Mouse (Mus musculus) small intestine, adult 2 months (tissue): ENCODE measurements at regions not wholly inside any gene's neighbourhood (a gene's known extent, or its start where the extent isn't known, plus 50 kb on each side); places are given as distances from the start of the nearest gene placed in this dataset.

Experiments
- H3K27ac ChIP-seq: fragments of 200-500 bp; 2 replicates; pipeline ENCODE4 v1.5.1; 2012; ENCODE audit warnings: low read depth, low read length, control low read depth, inconsistent platforms; ENCODE audit not compliant: insufficient read depth
- H3K27me3 ChIP-seq: fragments of 200-500 bp; 2 replicates; pipeline ENCODE4 v1.6.1; 2012; ENCODE audit warnings: mild to moderate bottlenecking, moderate library complexity, low read length, inconsistent platforms; ENCODE audit not compliant: control insufficient read depth, insufficient read depth
- H3K36me3 ChIP-seq: fragments of 200-500 bp; 2 replicates; pipeline ENCODE4 v1.6.1; 2012; ENCODE audit warnings: mild to moderate bottlenecking, low read length, control low read depth, inconsistent platforms; ENCODE audit not compliant: control insufficient read depth, insufficient read depth
- H3K4me1 ChIP-seq: fragments of 200-500 bp; 2 replicates; pipeline ENCODE4 v1.6.1; 2012; ENCODE audit warnings: low read length, inconsistent platforms, mixed read lengths; ENCODE audit not compliant: control insufficient read depth, insufficient read depth, insufficient read length
- H3K4me3 ChIP-seq: fragments of 200-500 bp; 2 replicates; pipeline ENCODE4 v1.5.1; 2012; ENCODE audit warnings: low read depth, mild to moderate bottlenecking, control low read depth, inconsistent platforms, low read length, moderate library complexity
- CTCF ChIP-seq: fragments of 200-500 bp; IDR thresholded peaks from 2 replicates; pipeline ENCODE4 v1.5.1; 2012; ENCODE audit warnings: low read depth, mild to moderate bottlenecking, control low read depth, inconsistent platforms, low read length, moderate library complexity, mixed read lengths; ENCODE audit not compliant: insufficient replicate concordance, insufficient read length; ENCODE audit errors: extremely low read depth
- POLR2A ChIP-seq: fragments of 200-500 bp; IDR thresholded peaks from 2 replicates; pipeline ENCODE4 v1.6.1; 2012; ENCODE audit warnings: low read depth, mild to moderate bottlenecking, control low read depth, inconsistent platforms, low read length, moderate library complexity
- WGBS: fragments of 180-500 bp; shearing (Covaris S2); methylation state at CpG from one replicate; pipeline ENCODE4 v1.1.7; 2018; 5-methylcytosine and 5-hydroxymethylcytosine counted together

- 14% methylated on average over 7 of the region's 7 CpGs for WGBS
- no peak overlapping the region for H3K4me3 ChIP-seq
- no peaks in the 10 kb centered on the region for H3K4me1 ChIP-seq
- no peaks in the 10 kb centered on the region for H3K27me3 ChIP-seq
- H3K36me3 ChIP-seq, result no peaks in the 10 kb centered on the region
- H3K27ac ChIP-seq, result no peak overlapping the region
- TF ChIP-seq POLR2A (no peak), CTCF (no peak)
Observed at GRCm38 (mm10) chr2:157677262-157677661, 59.9 kb upstream of the Ctnnbl1 start.

GRCm38 (mm10) chr2:157681931-157682330, 55.3 kb upstream of the Ctnnbl1 start:
- Histone ChIP-seq H3K4me3 (no peak overlapping the region), H3K4me1 (no peaks in the 10 kb centered on the region), H3K27ac (no peak overlapping the region), H3K27me3 (no peaks in the 10 kb centered on the region), H3K36me3 (no peaks in the 10 kb centered on the region)
- WGBS, result 79% methylated on average over 7 of the region's 7 CpGs
- TF ChIP-seq CTCF (no peak), POLR2A (no peak)
